Mouse (Mus musculus): ENCODE measurements at regions not wholly inside any gene's neighbourhood (a gene's known extent, or its start where the extent isn't known, plus 50 kb on each side); places are given as distances from the start of the nearest gene placed in this dataset.

DNA sequence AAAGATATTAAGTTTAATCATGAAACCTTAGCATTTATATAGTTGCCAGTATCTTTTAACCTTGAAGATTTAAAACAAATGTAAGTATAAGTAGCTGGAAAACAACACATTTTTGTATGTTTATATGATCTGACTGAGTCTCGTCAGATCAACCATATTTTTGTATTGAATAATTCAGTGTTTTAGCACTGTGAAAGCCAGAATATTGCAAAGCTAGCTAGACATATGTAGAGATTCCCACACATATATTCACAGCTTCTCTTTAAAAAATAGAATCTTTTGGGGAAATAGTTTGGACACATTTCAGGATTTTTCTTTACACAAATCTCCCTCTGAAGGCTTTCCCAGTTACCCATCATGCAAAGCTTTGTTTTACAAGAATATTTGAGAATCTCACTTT, 113.0 kb upstream of the Olfr1323 start:
- peak; percentile 0 for DNase-seq

Data from right cerebral cortex, adult 18-20 months (tissue).